Mouse (Mus musculus) embryonic fibroblast, embryonic 13.5 days (primary cell): ENCODE data around the gene Rexo1.
"Not testable (repeated sequence)": the region's sequence is repeated elsewhere in the genome, so short reads cannot be mapped to it uniquely, and the experiment has no call there.

Experiments used
- CTCF ChIP-seq: IDR thresholded peaks from 2 replicates; pipeline ENCODE4 v1.5.1; 2011; ENCODE audit warnings: mild to moderate bottlenecking, control low read depth, low read length, moderate library complexity, borderline replicate concordance; ENCODE audit not compliant: insufficient read depth
- POLR2A ChIP-seq: IDR thresholded peaks from 2 replicates; pipeline ENCODE4 v1.6.1; 2011; ENCODE audit warnings: low read depth, mild to moderate bottlenecking, control low read depth, low read length, moderate library complexity

DNA sequence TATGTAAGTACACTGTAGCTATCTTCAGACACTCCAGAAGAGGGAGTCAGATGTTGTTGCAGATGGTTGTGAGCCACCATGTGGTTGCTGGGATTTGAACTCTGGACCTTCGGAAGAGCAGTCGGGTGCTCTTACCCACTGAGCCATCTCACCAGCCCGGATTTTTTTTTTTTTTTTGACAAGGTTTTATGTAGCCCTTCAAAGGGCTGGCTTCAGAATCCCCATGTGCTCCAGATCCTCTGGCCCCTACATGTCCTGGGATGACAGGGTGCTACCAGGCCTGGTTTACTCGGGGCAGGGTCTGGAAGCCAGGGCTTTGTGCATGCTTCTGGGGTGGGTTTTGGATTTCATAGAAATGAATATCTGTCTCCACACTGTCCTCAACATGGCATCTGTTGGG is 44.4 kb upstream of the Rexo1 start, which contains the start of gene Gm49322:
- not testable (repeated sequence) for TF ChIP-seq CTCF, POLR2A
